Mouse (Mus musculus): ENCODE measurements around the gene Slc26a9.

The Slc26a9 gene

GRCm38 (mm10) chr1:131743868-131744464 is at the start of gene Slc26a9:
Gene Slc26a9, plus strand, starts transcription at chr1:131744022.
- DNase-seq (ENCODE audit: low read depth, low spot score) = no peak

GRCm38 (mm10) chr1:131695308-131695707 is 48.5 kb upstream of the Slc26a9 start:
- no peak for DNase-seq (ENCODE audit: low read depth, low spot score)

GRCm38 (mm10) chr1:131696325-131696724 is 47.5 kb upstream of the Slc26a9 start:
- DNase-seq (ENCODE audit: low read depth, low spot score) = no peak

- no peak for DNase-seq (ENCODE audit: low read depth, low spot score)
Observed at GRCm38 (mm10) chr1:131698770-131699169, 45.1 kb upstream of the Slc26a9 start.

GRCm38 (mm10) chr1:131699642-131700041 is 44.2 kb upstream of the Slc26a9 start:
- no peak for DNase-seq (ENCODE audit: low read depth, low spot score)

- no peak for DNase-seq (ENCODE audit: low read depth, low spot score)
Observed at GRCm38 (mm10) chr1:131700447-131700846, 43.4 kb upstream of the Slc26a9 start.

- DNase-seq (ENCODE audit: low read depth, low spot score) = peak; percentile 44
Observed at GRCm38 (mm10) chr1:131701391-131701790, 42.4 kb upstream of the Slc26a9 start.

GRCm38 (mm10) chr1:131702094-131702766 is 41.6 kb upstream of the Slc26a9 start:
- DNase-seq (ENCODE audit: low read depth, low spot score) = no peak

- DNase-seq (ENCODE audit: low read depth, low spot score) = no peak
Observed at GRCm38 (mm10) chr1:131703482-131703881, 40.3 kb upstream of the Slc26a9 start.

GRCm38 (mm10) chr1:131708338-131708737 is 35.5 kb upstream of the Slc26a9 start:
- peak; percentile 55 for DNase-seq (ENCODE audit: low read depth, low spot score)

- DNase-seq (ENCODE audit: low read depth, low spot score) = no peak
Observed at GRCm38 (mm10) chr1:131711518-131711917, 32.3 kb upstream of the Slc26a9 start.

- peak; percentile 93 for DNase-seq (ENCODE audit: low read depth, low spot score)
Observed at GRCm38 (mm10) chr1:131712386-131712785, 31.4 kb upstream of the Slc26a9 start.

- DNase-seq (ENCODE audit: low read depth, low spot score) = peak; percentile 63
Observed at GRCm38 (mm10) chr1:131714388-131715337, 29.2 kb upstream of the Slc26a9 start.

- peak; percentile 63 for DNase-seq (ENCODE audit: low read depth, low spot score)
Observed at GRCm38 (mm10) chr1:131718952-131719694, 24.7 kb upstream of the Slc26a9 start.

GRCm38 (mm10) chr1:131721989-131722388 is 21.8 kb upstream of the Slc26a9 start:
- no peak for DNase-seq (ENCODE audit: low read depth, low spot score)

GRCm38 (mm10) chr1:131723549-131723948 is 20.3 kb upstream of the Slc26a9 start:
- DNase-seq (ENCODE audit: low read depth, low spot score) = no peak

GRCm38 (mm10) chr1:131726586-131726985 is 17.2 kb upstream of the Slc26a9 start:
- DNase-seq (ENCODE audit: low read depth, low spot score) = no peak

- no peak for DNase-seq (ENCODE audit: low read depth, low spot score)
Observed at GRCm38 (mm10) chr1:131730639-131731437, 13.0 kb upstream of the Slc26a9 start.

- no peak for DNase-seq (ENCODE audit: low read depth, low spot score)
Observed at GRCm38 (mm10) chr1:131733474-131734180, 10.2 kb upstream of the Slc26a9 start.

GRCm38 (mm10) chr1:131734657-131735273 is 9.1 kb upstream of the Slc26a9 start:
- DNase-seq (ENCODE audit: low read depth, low spot score) = no peak
